Mouse (Mus musculus) hindbrain, embryonic 11.5 days (tissue): ENCODE results near the gene Akap7. TPM values are rescaled to one million over a fixed set of nuclear protein-coding genes. Genes with fewer than 3 reads are reported as not detected.

ENCODE experiments used
- ATAC-seq: fragments of 200-750 bp; cut with Nextera tagmentation; 2 replicates; pipeline ENCODE4 v1.8.0; 2017; ENCODE audit warnings: mild to moderate bottlenecking, moderate TSS enrichment, moderate library complexity; ENCODE audit not compliant: low FRiP score
- DNase-seq: peaks from one replicate; pipeline ENCODE4 v3.0.0-alpha.2; 2015; ENCODE audit warnings: low spot score
- H3K27ac ChIP-seq: fragments of 300-500 bp; sonication (generic); 2 replicates; pipeline ENCODE4 v1.5.1; 2014; ENCODE audit warnings: mild to moderate bottlenecking, low read depth, low read length
- H3K27me3 ChIP-seq: fragments of 300-500 bp; sonication (generic); 2 replicates; pipeline ENCODE4 v1.6.1; 2014; ENCODE audit warnings: mild to moderate bottlenecking, low read length, moderate library complexity, mixed read lengths; ENCODE audit not compliant: control insufficient read depth, insufficient read depth
- H3K36me3 ChIP-seq: fragments of 300-500 bp; sonication (generic); 2 replicates; pipeline ENCODE4 v1.6.1; 2014; ENCODE audit warnings: mild to moderate bottlenecking, low read length, moderate library complexity, mixed read lengths; ENCODE audit not compliant: control insufficient read depth, insufficient read depth
- H3K4me1 ChIP-seq: fragments of 300-500 bp; sonication (generic); replicated peaks from 2 replicates; pipeline ENCODE4 v1.6.1; 2014; ENCODE audit warnings: low read length, mixed read lengths; ENCODE audit not compliant: control insufficient read depth, insufficient read depth
- H3K4me2 ChIP-seq: fragments of 300-500 bp; sonication (generic); replicated peaks from 2 replicates; pipeline ENCODE4 v1.6.1; 2014; ENCODE audit warnings: mild to moderate bottlenecking, low read depth, low read length
- H3K4me3 ChIP-seq: fragments of 300-500 bp; sonication (generic); 2 replicates; pipeline ENCODE4 v1.5.1; 2014; ENCODE audit warnings: low read depth, low read length
- H3K9ac ChIP-seq: fragments of 300-500 bp; sonication (generic); 2 replicates; pipeline ENCODE4 v1.6.1; 2014; ENCODE audit warnings: low read depth, low read length
- H3K9me3 ChIP-seq: fragments of 300-500 bp; sonication (generic); 2 replicates; pipeline ENCODE4 v1.6.1; 2016; ENCODE audit warnings: low read length; ENCODE audit not compliant: control insufficient read depth
- WGBS: fragments of 180-500 bp; shearing (Covaris S2); extraction: QIAGEN DNeasy Blood & Tissue Kit; methylation state at CpG from one replicate; pipeline ENCODE4 v1.1.7; 2014; 5-methylcytosine and 5-hydroxymethylcytosine counted together
- polyA plus RNA-seq: library from polyadenylated mRNA; unstranded; fragments of >200 nt; fragmentation: Nextera tagmentation; extraction: Ambion mirVana; gene quantifications from 2 replicates; pipeline ENCODE4 v1.2.1, GENCODE M21; 2014

Akap7 gene
- polyA plus RNA-seq, 1 experiment from 2014 or later = 22.6 TPM

GRCm38 (mm10) chr10:25224371-25224770, 83.3 kb downstream of the Akap7 start:
- Histone ChIP-seq H3K4me1 (no peaks in the 10 kb centered on the region), H3K9me3 (no peaks in the 10 kb centered on the region), H3K27me3 (no peaks in the 10 kb centered on the region), H3K4me2 (no peak overlapping the region), H3K9ac (no peak overlapping the region), H3K36me3 (no peaks in the 10 kb centered on the region), H3K27ac (no peak overlapping the region), H3K4me3 (no peak overlapping the region)
- WGBS = 89% methylated on average over 5 of the region's 5 CpGs
- ATAC-seq = no peak
- no peak for DNase-seq

DNA sequence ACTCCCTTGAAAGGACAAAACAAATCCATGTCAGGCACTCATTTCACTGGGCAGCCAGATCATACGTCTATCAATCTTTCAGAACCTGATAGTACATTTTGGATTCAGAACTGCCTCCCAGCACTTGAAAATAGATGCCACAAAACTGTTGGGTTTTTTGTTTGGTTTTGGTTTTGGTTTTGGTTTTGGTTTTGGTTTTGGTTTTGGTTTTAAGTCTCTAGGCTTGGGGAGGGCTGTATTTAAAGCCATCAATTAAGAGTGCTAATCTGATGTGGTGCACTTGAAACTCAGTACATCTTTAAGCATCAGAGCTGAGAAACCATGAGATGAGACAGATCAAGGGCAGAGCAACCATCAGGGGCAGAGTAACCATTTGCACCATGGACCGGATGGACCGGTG, 86.9 kb downstream of the Akap7 start:
- WGBS = 89% methylated on average over 3 of the region's 3 CpGs
- Histone ChIP-seq H3K4me2 (no peak overlapping the region), H3K4me3 (no peak overlapping the region), H3K27me3 (no peaks in the 10 kb centered on the region), H3K4me1 (no peaks in the 10 kb centered on the region), H3K9ac (no peak overlapping the region), H3K9me3 (no peaks in the 10 kb centered on the region), H3K27ac (no peak overlapping the region), H3K36me3 (no peaks in the 10 kb centered on the region)
- DNase-seq (no peak), ATAC-seq (no peak)

GRCm38 (mm10) chr10:25219901-25220495, 87.7 kb downstream of the Akap7 start:
- Histone ChIP-seq H3K9me3 (no peaks in the 10 kb centered on the region), H3K36me3 (no peaks in the 10 kb centered on the region), H3K4me1 (no peaks in the 10 kb centered on the region), H3K4me3 (no peak overlapping the region), H3K27me3 (no peaks in the 10 kb centered on the region), H3K27ac (no peak overlapping the region), H3K9ac (no peak overlapping the region), H3K4me2 (no peak overlapping the region)
- ATAC-seq (no peak), DNase-seq (no peak)
- WGBS = 74% methylated on average over 15 of the region's 15 CpGs

GRCm38 (mm10) chr10:25219220-25219628, 88.4 kb downstream of the Akap7 start:
- Histone ChIP-seq H3K4me2 (no peak overlapping the region), H3K27ac (no peak overlapping the region), H3K4me1 (no peaks in the 10 kb centered on the region), H3K4me3 (no peak overlapping the region), H3K9me3 (no peaks in the 10 kb centered on the region), H3K27me3 (no peaks in the 10 kb centered on the region), H3K36me3 (no peaks in the 10 kb centered on the region), H3K9ac (no peak overlapping the region)
- WGBS = 17% methylated on average over 7 of the region's 7 CpGs
- DNase-seq (peak; percentile 83), ATAC-seq (peak; percentile 67; the same call in 1 of the 2 replicates)

- Histone ChIP-seq H3K27ac (no peak overlapping the region), H3K4me2 (no peak overlapping the region), H3K9ac (no peak overlapping the region), H3K9me3 (no peaks in the 10 kb centered on the region), H3K4me3 (no peak overlapping the region), H3K4me1 (no peaks in the 10 kb centered on the region), H3K27me3 (no peaks in the 10 kb centered on the region), H3K36me3 (no peaks in the 10 kb centered on the region)
- 73% methylated on average over 7 of the region's 7 CpGs for WGBS
- no peak for DNase-seq
- ATAC-seq = peak; percentile 59; the same call in 1 of the 2 replicates
Measured at GRCm38 (mm10) chr10:25218746-25219145, 88.9 kb downstream of the Akap7 start.

DNA sequence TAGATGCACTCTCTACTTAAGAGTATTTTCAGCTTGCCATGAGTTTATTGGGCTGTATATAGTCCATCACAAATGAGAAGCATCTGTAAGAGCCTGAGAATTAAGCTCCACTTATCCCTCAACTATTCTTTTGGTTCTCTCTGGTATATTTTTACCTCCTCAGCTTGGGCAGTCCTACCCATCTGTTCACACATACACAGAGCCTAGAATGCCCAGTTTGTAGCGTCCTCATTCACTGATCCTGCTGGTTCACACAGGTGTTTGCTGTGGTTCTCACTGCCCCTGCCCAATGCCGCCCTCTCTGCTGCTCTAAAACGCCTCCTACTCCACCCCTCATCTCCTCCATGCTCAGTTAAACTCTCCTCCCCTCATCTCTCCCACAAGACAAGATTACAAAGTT, 91.7 kb downstream of the Akap7 start:
- Histone ChIP-seq H3K36me3 (no peaks in the 10 kb centered on the region), H3K27ac (no peak overlapping the region), H3K27me3 (no peaks in the 10 kb centered on the region), H3K9ac (no peak overlapping the region), H3K4me2 (no peak overlapping the region), H3K4me1 (no peaks in the 10 kb centered on the region), H3K4me3 (no peak overlapping the region), H3K9me3 (no peaks in the 10 kb centered on the region)
- ATAC-seq (no peak), DNase-seq (no peak)
- 93% methylated on average over 3 of the region's 3 CpGs for WGBS

GRCm38 (mm10) chr10:25213716-25214115, 94.0 kb downstream of the Akap7 start:
- no peak overlapping the region for H3K4me3 ChIP-seq
- DNase-seq (no peak), ATAC-seq (no peak)
- 81% methylated on average over 4 of the region's 4 CpGs for WGBS
- H3K4me1 ChIP-seq = no peaks in the 10 kb centered on the region
- H3K9me3 ChIP-seq = no peaks in the 10 kb centered on the region
- H3K4me2 ChIP-seq = no peak overlapping the region
- no peak overlapping the region for H3K27ac ChIP-seq
- no peaks in the 10 kb centered on the region for H3K27me3 ChIP-seq
- H3K36me3 ChIP-seq = no peaks in the 10 kb centered on the region
- H3K9ac ChIP-seq = no peak overlapping the region

GRCm38 (mm10) chr10:25208619-25209018, 99.1 kb downstream of the Akap7 start:
- no peak overlapping the region for H3K4me2 ChIP-seq
- ATAC-seq (0 out of 2 replicates have a peak, but pooled peaks have one; percentile 25), DNase-seq (no peak)
- no peaks in the 10 kb centered on the region for H3K27me3 ChIP-seq
- H3K9me3 ChIP-seq = no peaks in the 10 kb centered on the region
- WGBS = 53% methylated on average over 7 of the region's 7 CpGs
- H3K27ac ChIP-seq = no peak overlapping the region
- H3K4me3 ChIP-seq = no peak overlapping the region
- no peaks in the 10 kb centered on the region for H3K4me1 ChIP-seq
- no peak overlapping the region for H3K9ac ChIP-seq
- H3K36me3 ChIP-seq = no peaks in the 10 kb centered on the region

DNA sequence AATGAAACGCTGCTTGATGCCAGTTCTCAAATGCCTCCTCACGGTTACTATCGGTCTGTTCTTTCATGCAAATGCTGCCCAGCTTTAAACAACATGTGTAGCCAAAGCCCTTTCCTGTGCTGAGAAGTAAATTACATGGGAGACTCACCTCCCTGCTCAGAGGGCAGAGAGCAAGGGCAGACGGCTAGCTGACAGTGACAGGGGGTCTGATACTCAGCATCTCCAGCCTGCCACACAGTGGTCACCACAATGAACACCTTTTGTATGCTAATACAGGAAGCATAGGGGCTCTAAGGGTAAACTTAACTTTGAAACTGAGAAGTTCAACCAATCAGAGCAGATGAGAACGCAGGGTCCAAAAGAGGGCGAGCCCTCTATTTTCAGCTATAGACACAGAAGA, 99.8 kb downstream of the Akap7 start:
- 0 out of 2 replicates have a peak, but pooled peaks have one; percentile 65 for ATAC-seq
- 34% methylated on average over 6 of the region's 6 CpGs for WGBS
- no peak for DNase-seq

More for the DNA sequence above, 99.8 kb downstream of the Akap7 start:
- H3K9me3 ChIP-seq = no peaks in the 10 kb centered on the region
- H3K9ac ChIP-seq = no peak overlapping the region
- no peaks in the 10 kb centered on the region for H3K4me1 ChIP-seq
- H3K36me3 ChIP-seq = no peaks in the 10 kb centered on the region
- no peak overlapping the region for H3K4me2 ChIP-seq
- no peak overlapping the region for H3K27ac ChIP-seq
- H3K27me3 ChIP-seq = no peaks in the 10 kb centered on the region
- H3K4me3 ChIP-seq = no peak overlapping the region
